Mouse (Mus musculus) forebrain, embryonic 15.5 days (tissue): Measurements from ENCODE around the gene Evx1. TPM values are rescaled to one million over a fixed set of nuclear protein-coding genes. Genes with fewer than 3 reads are reported as not detected.

Experiments
- ATAC-seq: fragments of 200-750 bp; cut with Nextera tagmentation; replicated peaks from 2 replicates; pipeline ENCODE4 v1.8.0; 2017; ENCODE audit warnings: mild to moderate bottlenecking, moderate TSS enrichment, moderate library complexity
- H3K27ac ChIP-seq: fragments of 300-500 bp; sonication (generic); replicated peaks from 2 replicates; pipeline ENCODE4 v1.5.1; 2015; ENCODE audit warnings: mild to moderate bottlenecking, inconsistent platforms
- H3K27me3 ChIP-seq: fragments of 300-500 bp; sonication (generic); 2 replicates; pipeline ENCODE4 v1.6.1; 2015; ENCODE audit warnings: inconsistent platforms
- H3K36me3 ChIP-seq: fragments of 300-500 bp; sonication (generic); 2 replicates; pipeline ENCODE4 v1.6.1; 2015; ENCODE audit warnings: mild to moderate bottlenecking, inconsistent platforms
- H3K4me1 ChIP-seq: fragments of 300-500 bp; sonication (generic); 2 replicates; pipeline ENCODE4 v1.6.1; 2015; ENCODE audit warnings: inconsistent platforms
- H3K4me2 ChIP-seq: fragments of 300-500 bp; sonication (generic); replicated peaks from 2 replicates; pipeline ENCODE4 v1.6.1; 2015; ENCODE audit warnings: mild to moderate bottlenecking, inconsistent platforms
- H3K4me3 ChIP-seq: fragments of 300-500 bp; sonication (generic); 2 replicates; pipeline ENCODE4 v1.5.1; 2015; ENCODE audit warnings: mild to moderate bottlenecking, inconsistent platforms
- H3K9ac ChIP-seq: fragments of 300-500 bp; sonication (generic); replicated peaks from 2 replicates; pipeline ENCODE4 v1.6.1; 2015; ENCODE audit warnings: mild to moderate bottlenecking, inconsistent platforms
- H3K9me3 ChIP-seq: fragments of 300-500 bp; sonication (generic); 2 replicates; pipeline ENCODE4 v1.6.1; 2016; ENCODE audit warnings: inconsistent platforms
- WGBS: fragments of 180-500 bp; shearing (Covaris S2); methylation state at CpG from one replicate; pipeline ENCODE4 v1.1.7; 2015; ENCODE audit warnings: mixed read lengths; 5-methylcytosine and 5-hydroxymethylcytosine counted together
- polyA plus RNA-seq: library from polyadenylated mRNA; unstranded; fragments of >200 nt; fragmentation: Nextera tagmentation; extraction: Ambion mirVana; gene quantifications from 2 replicates; pipeline ENCODE4 v1.2.1, GENCODE M21; 2015

Gene Evx1
- polyA plus RNA-seq, 1 experiment from 2014 or later, result not detected

GRCm38 (mm10) chr6:52294616-52295015, 18.7 kb upstream of the Evx1 start:
- ATAC-seq, result no peak
- Histone ChIP-seq H3K4me3 (no peak overlapping the region), H3K36me3 (no peaks in the 10 kb centered on the region), H3K4me1 (0 out of 2 replicates have a peak, but pooled peaks cover 5% of the 10 kb centered on the region), H3K4me2 (no peak overlapping the region), H3K27ac (no peak overlapping the region), H3K9me3 (no peaks in the 10 kb centered on the region), H3K27me3 (peaks cover 83% of the 10 kb centered on the region), H3K9ac (no peak overlapping the region)
- 65% methylated on average over 6 of the region's 6 CpGs for WGBS

- Histone ChIP-seq H3K27ac (no peak overlapping the region), H3K27me3 (peaks cover 68% of the 10 kb centered on the region), H3K4me1 (no peaks in the 10 kb centered on the region), H3K9ac (no peak overlapping the region), H3K36me3 (no peaks in the 10 kb centered on the region), H3K9me3 (no peaks in the 10 kb centered on the region), H3K4me3 (no peak overlapping the region), H3K4me2 (no peak overlapping the region)
- ATAC-seq, result no peak
- 82% methylated on average over 4 of the region's 4 CpGs for WGBS
Observed at GRCm38 (mm10) chr6:52298511-52298910, 14.8 kb upstream of the Evx1 start.

- no peak overlapping the region for H3K9ac ChIP-seq
- H3K4me2 ChIP-seq, result no peak overlapping the region
- H3K27me3 ChIP-seq, result peaks cover 66% of the 10 kb centered on the region
- H3K27ac ChIP-seq, result no peak overlapping the region
- no peaks in the 10 kb centered on the region for H3K9me3 ChIP-seq
- peaks cover 3% of the 10 kb centered on the region for H3K4me1 ChIP-seq
- ATAC-seq, result no peak
- H3K36me3 ChIP-seq, result no peaks in the 10 kb centered on the region
- H3K4me3 ChIP-seq, result no peak overlapping the region
- 82% methylated on average over 4 of the region's 4 CpGs for WGBS
Observed at GRCm38 (mm10) chr6:52300806-52301205, 12.5 kb upstream of the Evx1 start.

GRCm38 (mm10) chr6:52303426-52303825, 9.9 kb upstream of the Evx1 start:
- Histone ChIP-seq H3K4me3 (no peak overlapping the region), H3K27me3 (peaks cover 73% of the 10 kb centered on the region), H3K4me2 (no peak overlapping the region), H3K4me1 (peaks cover 9% of the 10 kb centered on the region), H3K36me3 (no peaks in the 10 kb centered on the region), H3K9me3 (no peaks in the 10 kb centered on the region), H3K9ac (no peak overlapping the region), H3K27ac (no peak overlapping the region)
- 46% methylated on average over 3 of the region's 3 CpGs for WGBS
- ATAC-seq, result no peak

- Histone ChIP-seq H3K4me1 (peaks cover 11% of the 10 kb centered on the region), H3K27me3 (peaks cover 79% of the 10 kb centered on the region), H3K4me2 (peak overlapping the region; percentile 53), H3K27ac (no peak overlapping the region), H3K36me3 (no peaks in the 10 kb centered on the region), H3K4me3 (peak overlapping the region; percentile 46), H3K9ac (peak overlapping the region; percentile 41), H3K9me3 (no peaks in the 10 kb centered on the region)
- WGBS, result under 1% methylated on average over 30 of the region's 30 CpGs
- ATAC-seq, result peak; percentile 78
Observed at GRCm38 (mm10) chr6:52305877-52306389, 7.4 kb upstream of the Evx1 start.

- no peaks in the 10 kb centered on the region for H3K9me3 ChIP-seq
- WGBS, result 7% methylated on average over 10 of the region's 10 CpGs
Observed at GRCm38 (mm10) chr6:52309766-52310165, 3.5 kb upstream of the Evx1 start.

GRCm38 (mm10) chr6:52310366-52310765, 2.9 kb upstream of the Evx1 start:
- Histone ChIP-seq H3K36me3 (no peaks in the 10 kb centered on the region), H3K9me3 (no peaks in the 10 kb centered on the region), H3K27me3 (peaks cover 97% of the 10 kb centered on the region), H3K9ac (no peak overlapping the region), H3K4me3 (no peak overlapping the region), H3K4me1 (peaks cover 18% of the 10 kb centered on the region), H3K27ac (no peak overlapping the region), H3K4me2 (no peak overlapping the region)
- ATAC-seq, result no peak
- WGBS, result under 1% methylated on average over 24 of the region's 24 CpGs

More at GRCm38 (mm10) chr6:52309766-52310165, 3.5 kb upstream of the Evx1 start:
- no peak overlapping the region for H3K9ac ChIP-seq
- no peak overlapping the region for H3K4me3 ChIP-seq
- peaks cover 96% of the 10 kb centered on the region for H3K27me3 ChIP-seq
- no peak overlapping the region for H3K4me2 ChIP-seq
- H3K36me3 ChIP-seq, result no peaks in the 10 kb centered on the region
- peaks cover 18% of the 10 kb centered on the region for H3K4me1 ChIP-seq
- ATAC-seq, result no peak
- no peak overlapping the region for H3K27ac ChIP-seq

GRCm38 (mm10) chr6:52311661-52312557, 1.4 kb upstream of the Evx1 start:
- whole genome bisulfite sequencing, result under 1% methylated on average over 6 of the region's 6 CpGs
- no peak for ATAC-seq
- peaks cover 17% of the 10 kb centered on the region for H3K4me1 ChIP-seq
- H3K9ac ChIP-seq, result no peak overlapping the region
- no peaks in the 10 kb centered on the region for H3K36me3 ChIP-seq
- H3K4me2 ChIP-seq, result no peak overlapping the region
- peaks cover 97% of the 10 kb centered on the region for H3K27me3 ChIP-seq
- no peaks in the 10 kb centered on the region for H3K9me3 ChIP-seq
- no peak overlapping the region for H3K4me3 ChIP-seq
- H3K27ac ChIP-seq, result no peak overlapping the region

GRCm38 (mm10) chr6:52312558-52312915, 761 bp upstream of the Evx1 start:
- no peak for ATAC-seq
- Histone ChIP-seq H3K9me3 (no peaks in the 10 kb centered on the region), H3K27ac (no peak overlapping the region), H3K4me3 (no peak overlapping the region), H3K9ac (no peak overlapping the region), H3K27me3 (peaks cover 97% of the 10 kb centered on the region), H3K4me2 (no peak overlapping the region), H3K36me3 (no peaks in the 10 kb centered on the region), H3K4me1 (peaks cover 17% of the 10 kb centered on the region)
- 1% methylated on average over 8 of the region's 8 CpGs for WGBS

GRCm38 (mm10) chr6:52314304-52315100, 1.2 kb downstream of the Evx1 start:
- H3K9me3 ChIP-seq, result no peaks in the 10 kb centered on the region
- no peak overlapping the region for H3K4me3 ChIP-seq
- peaks cover 17% of the 10 kb centered on the region for H3K4me1 ChIP-seq
- peaks cover 97% of the 10 kb centered on the region for H3K27me3 ChIP-seq
- H3K27ac ChIP-seq, result no peak overlapping the region
- no peak overlapping the region for H3K4me2 ChIP-seq
- no peaks in the 10 kb centered on the region for H3K36me3 ChIP-seq
- ATAC-seq, result no peak
- 1% methylated on average over 27 of the region's 27 CpGs for WGBS
- no peak overlapping the region for H3K9ac ChIP-seq

- Histone ChIP-seq H3K27ac (no peak overlapping the region), H3K36me3 (no peaks in the 10 kb centered on the region), H3K9ac (no peak overlapping the region), H3K4me1 (peaks cover 14% of the 10 kb centered on the region), H3K4me3 (no peak overlapping the region), H3K27me3 (peaks cover 97% of the 10 kb centered on the region), H3K9me3 (no peaks in the 10 kb centered on the region), H3K4me2 (no peak overlapping the region)
- 1% methylated on average over 27 of the region's 27 CpGs for WGBS
- ATAC-seq, result no peak
Observed at GRCm38 (mm10) chr6:52315441-52316412, 2.4 kb downstream of the Evx1 start.
